Mouse (Mus musculus) limb, embryonic 14.5 days (tissue): ENCODE measurements around the gene Saa3. TPM values are rescaled to one million over a fixed set of nuclear protein-coding genes. Genes with fewer than 3 reads are reported as not detected.

Source experiments
- ATAC-seq: fragments of 200-750 bp; cut with Nextera tagmentation; 2 replicates; pipeline ENCODE4 v1.8.0; 2017; ENCODE audit warnings: low read depth, moderate number of reproducible peaks, moderate TSS enrichment; ENCODE audit not compliant: low FRiP score
- DNase-seq: peaks from one replicate; pipeline ENCODE4 v3.0.0-alpha.2; 2015; ENCODE audit warnings: low spot score
- H3K27ac ChIP-seq: fragments of 300-500 bp; sonication (generic); replicated peaks from 2 replicates; pipeline ENCODE4 v1.5.1; 2014; ENCODE audit warnings: low read depth, mild to moderate bottlenecking, low read length, moderate library complexity, mixed read lengths
- H3K27me3 ChIP-seq: fragments of 300-500 bp; sonication (generic); 2 replicates; pipeline ENCODE4 v1.6.1; 2014; ENCODE audit warnings: low read length, mixed read lengths; ENCODE audit not compliant: control insufficient read depth, insufficient read depth
- H3K36me3 ChIP-seq: fragments of 300-500 bp; sonication (generic); 2 replicates; pipeline ENCODE4 v1.6.1; 2014; ENCODE audit warnings: mild to moderate bottlenecking, low read length, moderate library complexity, mixed read lengths; ENCODE audit not compliant: control insufficient read depth, insufficient read depth
- H3K4me1 ChIP-seq: fragments of 300-500 bp; sonication (generic); 2 replicates; pipeline ENCODE4 v1.6.1; 2014; ENCODE audit warnings: antibody characterized with exemption, low read length, mixed read lengths; ENCODE audit not compliant: control insufficient read depth, insufficient read depth
- H3K4me2 ChIP-seq: fragments of 300-500 bp; sonication (generic); replicated peaks from 2 replicates; pipeline ENCODE4 v1.6.1; 2014; ENCODE audit warnings: low read depth, mild to moderate bottlenecking, low read length, moderate library complexity; ENCODE audit not compliant: severe bottlenecking
- H3K4me3 ChIP-seq: fragments of 300-500 bp; sonication (generic); replicated peaks from 2 replicates; pipeline ENCODE4 v1.5.1; 2014; ENCODE audit warnings: low read length
- H3K9ac ChIP-seq: fragments of 300-500 bp; sonication (generic); 2 replicates; pipeline ENCODE4 v1.6.1; 2014; ENCODE audit warnings: mild to moderate bottlenecking, low read depth, low read length, moderate library complexity; ENCODE audit not compliant: severe bottlenecking
- H3K9me3 ChIP-seq: fragments of 300-500 bp; sonication (generic); 2 replicates; pipeline ENCODE4 v1.6.1; 2016; ENCODE audit warnings: low read length; ENCODE audit not compliant: control insufficient read depth
- POLR2A ChIP-seq: fragments of 200-500 bp; IDR thresholded peaks from 2 replicates; pipeline ENCODE4 v1.8.0; 2012; ENCODE audit warnings: inconsistent platforms, mild to moderate bottlenecking, moderate library complexity, borderline replicate concordance; ENCODE audit not compliant: insufficient read depth, insufficient read length; ENCODE audit errors: extremely low read depth
- WGBS: fragments of 180-500 bp; shearing (Covaris S2); extraction: QIAGEN DNeasy Blood & Tissue Kit; methylation state at CpG from one replicate; pipeline ENCODE4 v1.1.7; 2014; 5-methylcytosine and 5-hydroxymethylcytosine counted together
- polyA plus RNA-seq, 2 experiments: library from polyadenylated mRNA; depleted of rRNA in 1 of 2; stranded (reverse) in 1 of 2; unstranded in 1 of 2; fragments of >200 nt; fragmentation: Nextera tagmentation in 1 of 2; extraction: Ambion mirVana in 1 of 2; gene quantifications; 2 replicates each; pipeline versions ENCODE4 v1.2.1 to v1.2.3; 2012 to 2014

The Saa3 gene
- polyA plus RNA-seq, 2 experiments, result 0.19 to 0.21 TPM

- Histone ChIP-seq H3K4me2 (no peak overlapping the region), H3K27me3 (no peaks in the 10 kb centered on the region), H3K27ac (no peak overlapping the region), H3K4me1 (no peaks in the 10 kb centered on the region), H3K9ac (no peak overlapping the region), H3K4me3 (no peak overlapping the region), H3K9me3 (no peaks in the 10 kb centered on the region), H3K36me3 (no peaks in the 10 kb centered on the region)
- no peak for ATAC-seq
- WGBS, result 80% methylated on average over 3 of the region's 3 CpGs
- no peak for DNase-seq
- TF ChIP-seq POLR2A, result no peak
These were observed 37.1 kb downstream of the Saa3 start for GRCm38 (mm10) chr7:46678417-46678816.

- Histone ChIP-seq H3K27ac (no peak overlapping the region), H3K36me3 (no peaks in the 10 kb centered on the region), H3K9ac (no peak overlapping the region), H3K9me3 (no peaks in the 10 kb centered on the region), H3K4me3 (no peak overlapping the region), H3K27me3 (no peaks in the 10 kb centered on the region), H3K4me2 (no peak overlapping the region), H3K4me1 (no peaks in the 10 kb centered on the region)
- TF ChIP-seq POLR2A, result no peak
- DNase-seq, result no peak
- no peak for ATAC-seq
- WGBS, result 69% methylated on average over 5 of the region's 5 CpGs
These were observed 38.6 kb downstream of the Saa3 start for GRCm38 (mm10) chr7:46676808-46677360.

- Histone ChIP-seq H3K27me3 (no peaks in the 10 kb centered on the region), H3K4me1 (no peaks in the 10 kb centered on the region), H3K9ac (no peak overlapping the region), H3K4me3 (no peak overlapping the region), H3K27ac (no peak overlapping the region), H3K4me2 (no peak overlapping the region), H3K9me3 (no peaks in the 10 kb centered on the region), H3K36me3 (no peaks in the 10 kb centered on the region)
- WGBS, result 75% methylated on average over 8 of the region's 8 CpGs
- TF ChIP-seq POLR2A, result no peak
- DNase-seq (no peak), ATAC-seq (no peak)
These were observed 39.6 kb downstream of the Saa3 start for GRCm38 (mm10) chr7:46675886-46676285.

- H3K27ac ChIP-seq, result no peak overlapping the region
- WGBS, result 86% methylated on average over 7 of the region's 7 CpGs
- H3K9ac ChIP-seq, result no peak overlapping the region
- H3K36me3 ChIP-seq, result no peaks in the 10 kb centered on the region
- no peak overlapping the region for H3K4me3 ChIP-seq
- H3K4me2 ChIP-seq, result no peak overlapping the region
- DNase-seq, result no peak
- no peak for TF ChIP-seq POLR2A
- H3K4me1 ChIP-seq, result no peaks in the 10 kb centered on the region
- no peaks in the 10 kb centered on the region for H3K27me3 ChIP-seq
- H3K9me3 ChIP-seq, result no peaks in the 10 kb centered on the region
- no peak for ATAC-seq
These were observed 40.4 kb downstream of the Saa3 start for GRCm38 (mm10) chr7:46675061-46675460.

- Histone ChIP-seq H3K9me3 (no peaks in the 10 kb centered on the region), H3K4me3 (no peak within 1 kb of the TSS), H3K36me3 (no peaks in the 10 kb centered on the region), H3K4me2 (no peak within 1 kb of the TSS), H3K27me3 (no peaks in the 10 kb centered on the region), H3K9ac (no peak within 1 kb of the TSS), H3K4me1 (no peaks in the 10 kb centered on the region), H3K27ac (no peak within 1 kb of the TSS)
- WGBS, result 43% methylated on average over 10 of the region's 10 CpGs
- ATAC-seq (no peak), DNase-seq (no peak)
- no peak for TF ChIP-seq POLR2A
These were observed 43.3 kb downstream of the Saa3 start, which contains the start of gene Tph1 for GRCm38 (mm10) chr7:46672160-46672672. Gene Tph1, minus strand, starts transcription at chr7:46672537.
